Mouse (Mus musculus) cortical plate, adult 2 months (tissue): ENCODE results near the gene Dpy19l2.
"Not testable (repeated sequence)": the region's sequence is repeated elsewhere in the genome, so short reads cannot be mapped to it uniquely, and the experiment has no call there.

ENCODE experiments used
- CTCF ChIP-seq: fragments of 200-500 bp; IDR thresholded peaks from 2 replicates; pipeline ENCODE4 v1.5.1; 2011; ENCODE audit warnings: mild to moderate bottlenecking, control low read depth, low read length; ENCODE audit not compliant: insufficient read depth; ENCODE audit errors: extremely low read depth
- POLR2A ChIP-seq: fragments of 200-500 bp; IDR thresholded peaks from 2 replicates; pipeline ENCODE4 v1.6.1; 2011; ENCODE audit warnings: mild to moderate bottlenecking, low read length, control low read depth; ENCODE audit not compliant: insufficient read depth; ENCODE audit errors: extremely low read depth

DNA sequence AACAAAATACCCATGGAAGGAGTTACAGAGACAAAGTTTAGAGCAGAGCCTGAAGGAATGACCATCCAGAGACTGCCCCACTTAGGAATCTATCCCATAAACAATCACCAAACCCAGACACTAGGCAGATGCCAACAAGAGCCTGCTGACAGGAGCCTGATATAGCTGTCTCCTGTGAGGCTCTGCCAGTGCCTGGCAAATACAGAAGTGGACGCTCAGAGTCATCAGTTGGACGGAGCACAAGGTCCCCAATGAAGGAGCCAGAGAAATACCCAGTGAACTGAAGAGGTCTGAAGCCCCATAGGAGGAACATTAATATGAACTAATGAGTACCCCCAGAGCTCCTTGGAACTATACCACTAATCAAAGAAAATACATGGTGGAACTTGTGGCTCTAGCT, 58.8 kb downstream of the Dpy19l2 start:
- TF ChIP-seq CTCF, POLR2A: not testable (repeated sequence)
